Mouse (Mus musculus): Measurements from ENCODE around the gene Olfr1170. TPM values are rescaled to one million over a fixed set of nuclear protein-coding genes. Genes with fewer than 3 reads are reported as not detected.

Olfr1170 gene
- not detected in 2 replicates for polyA plus RNA-seq (2012; ENCODE audit: insufficient read depth, low replicate concordance)

GRCm38 (mm10) chr2:88228234-88228633 lies at the start of gene Olfr1170:
TSS of gene Olfr1170 (minus strand) at chr2:88228334.
- TF ChIP-seq FLI1 (IDR thresholded peaks at IDR 0.05; ENCODE audit: low read length) (no peak), GATA1 (IDR thresholded peaks at IDR 0.05; ENCODE audit: borderline replicate concordance, low read length) (no peak)
- no peaks in the 10 kb centered on the region for H3K27me3 ChIP-seq (replicated peaks)
- H3K4me3 ChIP-seq (replicated peaks), result no peak within 1 kb of the TSS
- no peaks in the 10 kb centered on the region for H3K4me1 ChIP-seq
- H3K36me3 ChIP-seq (replicated peaks; ENCODE audit: low read length), result no peaks in the 10 kb centered on the region
- no peaks in the 10 kb centered on the region for H3K9me3 ChIP-seq

GRCm38 (mm10) chr2:88220784-88221183 lies 7.3 kb downstream of the Olfr1170 start:
- TF ChIP-seq FLI1 (IDR thresholded peaks at IDR 0.05; ENCODE audit: low read length) (no peak), GATA1 (IDR thresholded peaks at IDR 0.05; ENCODE audit: borderline replicate concordance, low read length) (no peak)
- no peaks in the 10 kb centered on the region for H3K4me1 ChIP-seq
- H3K36me3 ChIP-seq (replicated peaks; ENCODE audit: low read length), result no peaks in the 10 kb centered on the region
- H3K4me3 ChIP-seq (replicated peaks), result no peak overlapping the region
- H3K9me3 ChIP-seq, result no peaks in the 10 kb centered on the region
- H3K27me3 ChIP-seq (replicated peaks), result no peaks in the 10 kb centered on the region

GRCm38 (mm10) chr2:88181580-88181979 lies 46.6 kb downstream of the Olfr1170 start, which contains the start of gene Olfr1168:
TSS of gene Olfr1168 (plus strand) at chr2:88181880.
- Histone ChIP-seq H3K36me3 (replicated peaks; ENCODE audit: low read length) (no peaks in the 10 kb centered on the region), H3K4me3 (replicated peaks) (no peak within 1 kb of the TSS), H3K9me3 (no peaks in the 10 kb centered on the region), H3K27me3 (replicated peaks) (no peaks in the 10 kb centered on the region), H3K4me1 (no peaks in the 10 kb centered on the region)
- TF ChIP-seq FLI1 (IDR thresholded peaks at IDR 0.05; ENCODE audit: low read length), result no peak

Other genes with a start within 250 kb of the Olfr1170 start
- not detected in 2 replicates for gene Olfr1158, start 238.2 kb downstream of the Olfr1170 start, polyA plus RNA-seq (2012; ENCODE audit: insufficient read depth, low replicate concordance)
- gene Olfr1160, start 220.1 kb downstream of the Olfr1170 start, polyA plus RNA-seq (2012; ENCODE audit: insufficient read depth, low replicate concordance), result not detected in 2 replicates
- not detected in 2 replicates for gene Olfr1161, start 205.6 kb downstream of the Olfr1170 start, polyA plus RNA-seq (2012; ENCODE audit: insufficient read depth, low replicate concordance)
- not detected in 2 replicates for gene Olfr73, start 190.6 kb downstream of the Olfr1170 start, polyA plus RNA-seq (2012; ENCODE audit: insufficient read depth, low replicate concordance)
- not detected in 2 replicates for gene Olfr1162, start 177.2 kb downstream of the Olfr1170 start, polyA plus RNA-seq (2012; ENCODE audit: insufficient read depth, low replicate concordance)
- gene Olfr1163, start 156.5 kb downstream of the Olfr1170 start, polyA plus RNA-seq (2012; ENCODE audit: insufficient read depth, low replicate concordance), result not detected in 2 replicates
- gene Olfr1164, start 134.4 kb downstream of the Olfr1170 start, polyA plus RNA-seq (2012; ENCODE audit: insufficient read depth, low replicate concordance), result not detected in 2 replicates
- gene Olfr1166, start 100.1 kb downstream of the Olfr1170 start, polyA plus RNA-seq (2012; ENCODE audit: insufficient read depth, low replicate concordance), result not detected in 2 replicates
- not detected in 2 replicates for gene Olfr1167, start 73.1 kb downstream of the Olfr1170 start, polyA plus RNA-seq (2012; ENCODE audit: insufficient read depth, low replicate concordance)
- not detected in 2 replicates for gene Olfr1168, start 46.5 kb downstream of the Olfr1170 start, polyA plus RNA-seq (2012; ENCODE audit: insufficient read depth, low replicate concordance)
- not detected in 2 replicates for gene Olfr1173, start 51.5 kb upstream of the Olfr1170 start, polyA plus RNA-seq (2012; ENCODE audit: insufficient read depth, low replicate concordance)
- gene Olfr1174-ps, start 86.8 kb upstream of the Olfr1170 start, polyA plus RNA-seq (2012; ENCODE audit: insufficient read depth, low replicate concordance), result not detected in 2 replicates
- not detected in 2 replicates for gene Olfr1175-ps, start 98.9 kb upstream of the Olfr1170 start, polyA plus RNA-seq (2012; ENCODE audit: insufficient read depth, low replicate concordance)
- gene Olfr1176, start 108.4 kb upstream of the Olfr1170 start, polyA plus RNA-seq (2012; ENCODE audit: insufficient read depth, low replicate concordance), result not detected in 2 replicates
- gene Olfr1177-ps, start 118.2 kb upstream of the Olfr1170 start, polyA plus RNA-seq (2012; ENCODE audit: insufficient read depth, low replicate concordance), result not detected in 2 replicates
- 0.45 TPM in 1 of 2 replicates, not detected in the other for gene Olfr1178, start 158.7 kb upstream of the Olfr1170 start, polyA plus RNA-seq (2012; ENCODE audit: insufficient read depth, low replicate concordance)
- not detected in 2 replicates for gene Olfr1179, start 178.1 kb upstream of the Olfr1170 start, polyA plus RNA-seq (2012; ENCODE audit: insufficient read depth, low replicate concordance)
- not detected in 2 replicates for gene Olfr1180, start 190.8 kb upstream of the Olfr1170 start, polyA plus RNA-seq (2012; ENCODE audit: insufficient read depth, low replicate concordance)
- gene Olfr1181, start 197.8 kb upstream of the Olfr1170 start, polyA plus RNA-seq (2012; ENCODE audit: insufficient read depth, low replicate concordance), result not detected in 2 replicates
- not detected in 2 replicates for gene Gm13757, start 220.8 kb upstream of the Olfr1170 start, polyA plus RNA-seq (2012; ENCODE audit: insufficient read depth, low replicate concordance)
- gene Olfr1183, start 226.5 kb upstream of the Olfr1170 start, polyA plus RNA-seq (2012; ENCODE audit: insufficient read depth, low replicate concordance), result not detected in 2 replicates